Mouse (Mus musculus) midbrain, postnatal 0 days (tissue): ENCODE measurements around the gene 4921501E09Rik. TPM values are rescaled to one million over a fixed set of nuclear protein-coding genes. Genes with fewer than 3 reads are reported as not detected.
"Not testable (repeated sequence)": the region's sequence is repeated elsewhere in the genome, so short reads cannot be mapped to it uniquely, and the experiment has no call there.

Experiments used
- ATAC-seq: fragments of 200-750 bp; cut with Nextera tagmentation; 2 replicates; pipeline ENCODE4 v1.8.0; 2017; ENCODE audit warnings: moderate number of reproducible peaks, mild to moderate bottlenecking, moderate TSS enrichment, moderate library complexity; ENCODE audit not compliant: low FRiP score
- DNase-seq: peaks from one replicate; pipeline ENCODE4 v3.0.0-alpha.2; 2015; ENCODE audit warnings: low spot score
- H3K27ac ChIP-seq: fragments of 300-500 bp; sonication (generic); 2 replicates; pipeline ENCODE4 v1.5.1; 2014; ENCODE audit warnings: low read depth, mild to moderate bottlenecking, low read length, mixed read lengths
- H3K27me3 ChIP-seq: fragments of 300-500 bp; sonication (generic); 2 replicates; pipeline ENCODE4 v1.6.1; 2014; ENCODE audit warnings: low read length, control low read depth, mixed read lengths; ENCODE audit not compliant: insufficient read depth
- H3K36me3 ChIP-seq: fragments of 300-500 bp; sonication (generic); 2 replicates; pipeline ENCODE4 v1.6.1; 2014; ENCODE audit warnings: low read length, control low read depth, mixed read lengths; ENCODE audit not compliant: insufficient read depth
- H3K4me1 ChIP-seq: fragments of 300-500 bp; sonication (generic); 2 replicates; pipeline ENCODE4 v1.6.1; 2014; ENCODE audit warnings: mild to moderate bottlenecking, control low read depth, antibody characterized with exemption, low read length, mixed read lengths; ENCODE audit not compliant: insufficient read depth
- H3K4me2 ChIP-seq: fragments of 300-500 bp; sonication (generic); 2 replicates; pipeline ENCODE4 v1.6.1; 2014; ENCODE audit warnings: low read depth, mild to moderate bottlenecking, low read length, mixed read lengths; ENCODE audit not compliant: poor library complexity, severe bottlenecking
- H3K4me3 ChIP-seq: fragments of 300-500 bp; sonication (generic); 2 replicates; pipeline ENCODE4 v1.5.1; 2014; ENCODE audit warnings: low read depth, mild to moderate bottlenecking, low read length, moderate library complexity
- H3K9ac ChIP-seq: fragments of 300-500 bp; sonication (generic); replicated peaks from 2 replicates; pipeline ENCODE4 v1.6.1; 2014; ENCODE audit warnings: mild to moderate bottlenecking, low read length, moderate library complexity, mixed read lengths; ENCODE audit not compliant: poor library complexity, severe bottlenecking
- H3K9me3 ChIP-seq: fragments of 300-500 bp; sonication (generic); 2 replicates; pipeline ENCODE4 v1.6.1; 2016; ENCODE audit warnings: low read length, control low read depth
- CTCF ChIP-seq: IDR thresholded peaks from 2 replicates; pipeline ENCODE4 v1.5.1; 2016; ENCODE audit warnings: antibody characterized with exemption, mild to moderate bottlenecking
- WGBS: fragments of 180-500 bp; shearing (Covaris S2); extraction: QIAGEN DNeasy Blood & Tissue Kit; methylation state at CpG from one replicate; pipeline ENCODE4 v1.1.7; 2014; 5-methylcytosine and 5-hydroxymethylcytosine counted together
- polyA plus RNA-seq: library from polyadenylated mRNA; unstranded; fragments of >200 nt; fragmentation: Nextera tagmentation; extraction: Ambion mirVana; gene quantifications from 2 replicates; pipeline ENCODE4 v1.2.1, GENCODE M21; 2015
- total RNA-seq: library from RNA; depleted of rRNA; stranded (reverse); fragments of >200 nt; gene quantifications from 2 replicates; pipeline ENCODE4 v1.2.3, GENCODE M21; 2014; rRNA removed

4921501E09Rik gene
- total and polyA plus RNA-seq, 2 experiments from 2014 or later = not detected

DNA sequence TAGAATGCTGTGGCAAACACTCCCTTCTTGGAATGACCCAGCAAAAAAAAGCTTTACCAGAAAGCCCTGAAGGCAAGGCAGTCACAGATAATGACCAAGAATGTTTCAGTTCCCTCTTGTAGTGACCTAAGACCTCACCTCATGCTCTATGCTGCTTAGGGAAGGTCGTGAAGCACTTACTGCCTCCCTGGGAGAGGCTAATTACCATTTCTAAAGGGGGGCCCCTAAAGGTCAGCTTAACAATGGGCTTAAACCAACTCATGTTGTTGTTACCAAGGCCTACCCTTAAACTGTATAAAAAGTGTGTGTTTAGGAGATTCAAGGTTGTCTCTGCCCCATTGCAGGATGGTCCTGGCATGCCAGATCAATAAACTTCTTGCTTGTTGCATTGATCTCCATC is 4.9 kb downstream of the 4921501E09Rik start:
- no peak for TF ChIP-seq CTCF
- DNase-seq (no peak), ATAC-seq (no peak)
- Histone ChIP-seq H3K36me3 (no peaks in the 10 kb centered on the region), H3K27me3 (no peaks in the 10 kb centered on the region), H3K27ac (no peak overlapping the region), H3K4me1 (no peaks in the 10 kb centered on the region), H3K4me3 (no peak overlapping the region), H3K9me3 (no peaks in the 10 kb centered on the region), H3K4me2 (no peak overlapping the region), H3K9ac (no peak overlapping the region)
- 0% methylated on average over 1 of the region's 1 CpGs for WGBS

DNA sequence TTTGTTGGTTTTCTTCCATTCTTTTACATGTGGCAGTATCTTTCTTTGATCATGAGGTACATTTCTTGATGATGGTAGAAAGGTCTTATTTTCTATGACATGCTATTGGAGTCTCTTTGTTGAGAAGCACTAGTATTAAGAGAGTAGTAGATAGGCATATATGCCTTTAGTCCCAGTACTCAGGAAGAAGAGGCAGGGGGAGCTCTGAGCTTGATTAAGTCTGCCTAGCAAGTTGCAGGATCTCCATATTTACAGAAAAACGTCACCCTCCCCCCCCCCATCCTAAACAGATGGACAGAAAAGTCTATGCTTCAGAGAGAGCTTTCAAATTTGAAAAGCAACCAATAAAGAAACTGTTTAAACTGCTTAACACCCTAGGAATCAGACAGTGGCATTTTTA is 9.1 kb downstream of the 4921501E09Rik start:
- H3K4me3 ChIP-seq = no peak overlapping the region
- no peak overlapping the region for H3K4me2 ChIP-seq
- ATAC-seq (no peak), DNase-seq (no peak)
- no peak overlapping the region for H3K9ac ChIP-seq
- H3K27me3 ChIP-seq = no peaks in the 10 kb centered on the region
- no peaks in the 10 kb centered on the region for H3K4me1 ChIP-seq
- no peak for TF ChIP-seq CTCF
- H3K27ac ChIP-seq = no peak overlapping the region
- H3K9me3 ChIP-seq = no peaks in the 10 kb centered on the region
- WGBS = 0% methylated on average over 1 of the region's 1 CpGs
- no peaks in the 10 kb centered on the region for H3K36me3 ChIP-seq

DNA sequence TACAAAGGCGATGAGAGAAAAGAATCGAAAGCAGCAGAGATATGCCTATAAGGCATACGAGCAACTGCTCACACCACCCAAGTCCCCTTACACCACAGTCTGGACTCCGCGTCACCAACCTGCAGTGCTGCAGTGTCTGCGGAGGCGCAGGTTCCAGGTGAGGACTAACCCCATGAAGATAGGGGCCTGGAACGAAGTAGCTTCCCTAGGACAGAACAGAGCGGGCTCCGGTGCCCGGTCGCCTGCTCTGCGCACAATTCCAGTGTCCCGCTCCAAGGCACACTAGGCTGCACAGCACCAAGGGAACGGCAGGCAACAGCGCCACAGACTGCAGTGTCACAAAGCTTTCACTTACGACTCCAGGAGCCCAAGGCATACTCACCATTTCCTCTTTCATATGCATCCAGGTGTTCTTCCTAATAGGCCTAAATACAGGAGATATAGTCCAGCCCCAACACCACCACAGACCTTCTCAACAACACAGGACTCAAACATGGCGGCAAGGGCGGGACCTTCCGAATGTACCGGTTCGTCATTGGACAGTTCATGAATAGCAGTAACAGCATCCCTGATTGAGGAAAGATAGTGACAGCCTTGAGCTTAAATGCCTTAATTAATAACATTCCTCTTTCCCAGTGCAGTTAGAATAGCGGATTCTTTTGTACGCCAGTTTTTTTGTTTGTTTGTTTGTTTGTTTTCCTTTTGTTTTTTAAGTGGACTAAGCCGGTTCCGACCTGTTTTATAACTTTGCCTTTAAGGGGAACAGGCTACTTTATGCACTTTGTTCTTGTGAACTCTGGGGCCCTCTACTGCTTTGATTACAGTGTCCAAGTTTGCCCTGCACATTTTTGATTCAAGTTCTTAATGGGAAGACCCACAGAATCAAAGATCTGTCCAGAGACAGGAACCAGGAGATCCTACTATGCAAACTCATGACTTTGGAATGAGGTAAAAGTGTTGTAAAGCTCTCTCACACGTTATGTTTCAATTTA is 34.7 kb downstream of the 4921501E09Rik start, which contains the start of gene Zfp763:
Gene Zfp763 (minus strand): TSS at position 503 of the 992 bp plus-strand sequence.
- no peaks in the 10 kb centered on the region for H3K27me3 ChIP-seq
- H3K4me1 ChIP-seq = peaks cover 3% of the 10 kb centered on the region; the same call in 1 of the 2 replicates
- no peaks in the 10 kb centered on the region for H3K9me3 ChIP-seq
- WGBS = 2% methylated on average over 27 of the region's 27 CpGs
- peak within 1 kb of the TSS; percentile 96 for H3K4me3 ChIP-seq
- TF ChIP-seq CTCF = peak; percentile 39
- peak within 1 kb of the TSS; percentile 88 for H3K27ac ChIP-seq
- H3K4me2 ChIP-seq = peak within 1 kb of the TSS; percentile 55
- peak within 1 kb of the TSS; percentile 89 for H3K9ac ChIP-seq
- no peaks in the 10 kb centered on the region for H3K36me3 ChIP-seq
- DNase-seq = peak; percentile 93
- ATAC-seq = peak; percentile 100

DNA sequence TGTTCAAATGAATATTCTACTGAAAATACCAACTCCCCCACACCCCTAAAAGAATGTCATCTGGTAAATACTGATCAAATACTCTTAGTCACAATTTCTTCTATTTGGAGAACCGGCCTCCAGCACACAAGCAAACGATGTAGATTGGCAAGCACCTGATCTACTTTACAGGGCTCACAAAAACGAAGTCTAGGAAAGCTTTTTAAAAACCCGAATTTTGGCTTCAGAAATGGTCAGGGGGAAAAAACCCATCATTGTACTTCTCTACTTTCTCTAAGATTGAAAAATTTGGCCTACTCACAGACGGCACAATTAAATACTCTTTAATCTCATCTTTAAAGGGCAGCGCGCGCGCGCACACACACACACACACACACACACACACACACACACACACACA is 35.5 kb downstream of the 4921501E09Rik start:
- H3K9me3 ChIP-seq = no peaks in the 10 kb centered on the region
- H3K27me3 ChIP-seq = no peaks in the 10 kb centered on the region
- peaks cover 3% of the 10 kb centered on the region; the same call in 1 of the 2 replicates for H3K4me1 ChIP-seq
- DNase-seq (no peak), ATAC-seq (no peak)
- H3K36me3 ChIP-seq = no peaks in the 10 kb centered on the region
- no peak overlapping the region; the same call in 1 of the 2 replicates for H3K27ac ChIP-seq
- no peak for TF ChIP-seq CTCF
- H3K4me3 ChIP-seq = peak overlapping the region; percentile 96
- peak overlapping the region; percentile 55 for H3K4me2 ChIP-seq
- peak overlapping the region; percentile 89 for H3K9ac ChIP-seq
- 6% methylated on average over 10 of the region's 10 CpGs for WGBS

DNA sequence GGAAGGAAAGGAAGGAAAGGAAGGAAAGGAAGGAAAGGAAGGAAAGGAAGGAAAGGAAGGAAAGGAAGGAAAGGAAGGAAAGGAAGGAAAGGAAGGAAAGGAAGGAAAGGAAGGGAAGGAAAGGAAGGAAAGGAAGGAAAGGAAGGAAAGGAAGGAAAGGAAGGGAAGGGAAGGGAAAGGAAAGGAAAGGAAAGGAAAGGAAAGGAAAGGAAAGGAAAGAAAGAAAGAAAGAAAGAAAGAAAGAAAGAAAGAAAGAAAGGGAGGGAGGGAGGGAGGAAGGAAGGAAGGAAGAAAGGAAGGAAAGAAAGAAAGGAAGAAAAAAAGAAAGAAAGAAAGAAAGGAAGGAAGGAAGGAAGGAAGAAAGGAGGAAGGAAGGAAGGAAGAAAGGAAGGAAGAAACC is 47.4 kb downstream of the 4921501E09Rik start:
- not testable (repeated sequence) for H3K27ac ChIP-seq, H3K4me3 ChIP-seq, H3K4me1 ChIP-seq, ATAC-seq, H3K27me3 ChIP-seq, H3K4me2 ChIP-seq, DNase-seq, H3K9ac ChIP-seq
- Histone ChIP-seq H3K36me3 (peaks cover 42% of the 10 kb centered on the region), H3K9me3 (peaks cover 49% of the 10 kb centered on the region)

Other genes with a start within 250 kb of the 4921501E09Rik start
- gene Zfp799, start 237.8 kb downstream of the 4921501E09Rik start, total RNA-seq = 16.3 and 38.0 TPM in 2 replicates
- gene Zfp799, start 237.8 kb downstream of the 4921501E09Rik start, polyA plus RNA-seq = 9.0 and 12.6 TPM in 2 replicates
- 6.7 and 8.1 TPM in 2 replicates for gene Zfp870, start 176.4 kb downstream of the 4921501E09Rik start, total RNA-seq
- gene Zfp870, start 176.4 kb downstream of the 4921501E09Rik start, polyA plus RNA-seq = 4.9 and 5.8 TPM in 2 replicates
- 1.2 TPM in 2 replicates for gene Cyp4f14, start 150.7 kb downstream of the 4921501E09Rik start, total RNA-seq
- gene Cyp4f14, start 150.7 kb downstream of the 4921501E09Rik start, polyA plus RNA-seq = 0.56 and 0.77 TPM in 2 replicates
- gene Cyp4f13, start 120.7 kb downstream of the 4921501E09Rik start, total RNA-seq = 8.9 and 15.1 TPM in 2 replicates
- 8.0 and 8.7 TPM in 2 replicates for gene Cyp4f13, start 120.7 kb downstream of the 4921501E09Rik start, polyA plus RNA-seq
- 4.2 and 5.7 TPM in 2 replicates for gene Zfp472, start 102.2 kb downstream of the 4921501E09Rik start, total RNA-seq
- gene Zfp472, start 102.2 kb downstream of the 4921501E09Rik start, polyA plus RNA-seq = 6.1 TPM in 2 replicates
- 9.9 and 15.7 TPM in 2 replicates for gene Zfp952, start 74.9 kb downstream of the 4921501E09Rik start, total RNA-seq
- 12.1 TPM in 2 replicates for gene Zfp952, start 74.9 kb downstream of the 4921501E09Rik start, polyA plus RNA-seq
- 10.8 and 20.8 TPM in 2 replicates for gene Zfp763, start 34.7 kb downstream of the 4921501E09Rik start, total RNA-seq
- 18.2 and 19.7 TPM in 2 replicates for gene Zfp763, start 34.7 kb downstream of the 4921501E09Rik start, polyA plus RNA-seq
- 21.9 and 26.0 TPM in 2 replicates for gene Zfp563, start 21.3 kb upstream of the 4921501E09Rik start, total RNA-seq
- 11.7 and 13.1 TPM in 2 replicates for gene Zfp563, start 21.3 kb upstream of the 4921501E09Rik start, polyA plus RNA-seq
- 0.09 and 0.11 TPM in 2 replicates for gene Morc2b, start 71.6 kb upstream of the 4921501E09Rik start, total RNA-seq
- 0.15 and 0.27 TPM in 2 replicates for gene Morc2b, start 71.6 kb upstream of the 4921501E09Rik start, polyA plus RNA-seq
- not detected in 2 replicates for gene Olfr55, start 100.4 kb upstream of the 4921501E09Rik start, total RNA-seq
- not detected in 2 replicates for gene Olfr55, start 100.4 kb upstream of the 4921501E09Rik start, polyA plus RNA-seq
- not detected in 2 replicates for gene Olfr239, start 123.2 kb upstream of the 4921501E09Rik start, total RNA-seq
- not detected in 2 replicates for gene Olfr239, start 123.2 kb upstream of the 4921501E09Rik start, polyA plus RNA-seq
- gene Olfr1564, start 153.6 kb upstream of the 4921501E09Rik start, total RNA-seq = 0.22 TPM in 1 of 2 replicates, not detected in the other
- gene Olfr1564, start 153.6 kb upstream of the 4921501E09Rik start, polyA plus RNA-seq = not detected in 2 replicates
- 13.9 and 20.6 TPM in 2 replicates for gene Zfp955a, start 187.1 kb upstream of the 4921501E09Rik start, total RNA-seq
- 20.1 and 20.4 TPM in 2 replicates for gene Zfp955a, start 187.1 kb upstream of the 4921501E09Rik start, polyA plus RNA-seq
- gene Olfr63, start 196.6 kb upstream of the 4921501E09Rik start, total RNA-seq = not detected in 2 replicates
- not detected in 2 replicates for gene Olfr63, start 196.6 kb upstream of the 4921501E09Rik start, polyA plus RNA-seq
- 17.2 and 21.0 TPM in 2 replicates for gene Zfp955b, start 221.5 kb upstream of the 4921501E09Rik start, total RNA-seq
- 16.2 and 16.7 TPM in 2 replicates for gene Zfp955b, start 221.5 kb upstream of the 4921501E09Rik start, polyA plus RNA-seq